Mouse (Mus musculus) C2C12 (cell line): ENCODE data around the gene Hnrnpul2. TPM values are rescaled to one million over a fixed set of nuclear protein-coding genes. Genes with fewer than 3 reads are reported as not detected.

Source experiments
- H3K27me3 ChIP-seq: one replicate; pipeline ENCODE4 v1.6.1; 2011; ENCODE audit not compliant: control insufficient read depth, insufficient read depth, insufficient read length
- H3K36me3 ChIP-seq: one replicate; pipeline ENCODE4 v1.6.1; 2011; ENCODE audit not compliant: control insufficient read depth, insufficient read depth
- H3K4me3 ChIP-seq: one replicate; pipeline ENCODE4 v1.5.1; 2011; ENCODE audit warnings: mild to moderate bottlenecking, control low read depth; ENCODE audit not compliant: poor library complexity, insufficient read depth, severe bottlenecking
- H3K79me2 ChIP-seq: one replicate; pipeline ENCODE4 v1.6.1; 2011; ENCODE audit not compliant: control insufficient read depth, insufficient read depth
- H3K79me3 ChIP-seq: one replicate; pipeline ENCODE4 v1.6.1; 2011; ENCODE audit warnings: low read depth, control low read depth
- H3ac ChIP-seq: one replicate; pipeline ENCODE3; 2011; ENCODE audit warnings: low read depth; ENCODE audit not compliant: control insufficient read depth, insufficient read length
- CEBPB ChIP-seq: IDR thresholded peaks from one replicate; pipeline ENCODE4 v1.6.1; 2011; ENCODE audit warnings: low read depth, mild to moderate bottlenecking, control low read depth, moderate library complexity
- CTCF ChIP-seq: IDR thresholded peaks from one replicate; pipeline ENCODE4 v1.5.1; 2011; ENCODE audit not compliant: control insufficient read depth, insufficient read depth, insufficient read length
- FOSL1 ChIP-seq: IDR thresholded peaks from one replicate; pipeline ENCODE4 v1.8.0; 2011; ENCODE audit warnings: mild to moderate bottlenecking, low read length; ENCODE audit not compliant: poor library complexity, insufficient read depth, severe bottlenecking
- MAX ChIP-seq: IDR thresholded peaks from one replicate; pipeline ENCODE4 v1.6.1; 2011; ENCODE audit warnings: mild to moderate bottlenecking, control low read depth
- MYOD1 ChIP-seq: IDR thresholded peaks from one replicate; pipeline ENCODE4 v1.6.1; 2011; ENCODE audit warnings: low read depth; ENCODE audit not compliant: control insufficient read depth, insufficient read length
- MYOG ChIP-seq: IDR thresholded peaks from one replicate; pipeline ENCODE4 v1.6.1; 2011; ENCODE audit not compliant: control insufficient read depth, insufficient read length; ENCODE audit errors: extremely low read depth
- USF1 ChIP-seq: IDR thresholded peaks from one replicate; pipeline ENCODE4 v1.6.1; 2011; ENCODE audit warnings: low read depth, mild to moderate bottlenecking, control low read depth, moderate library complexity
- polyA plus RNA-seq: library from polyadenylated mRNA; unstranded; fragments of >200 nt; fragmentation: generic; extraction: Trizol; gene quantifications from one replicate; pipeline ENCODE4 v1.2.1, GENCODE M21; 2012; ENCODE audit warnings: missing spikeins

Hnrnpul2 gene
- polyA plus RNA-seq, 1 experiment: 45.5 TPM

- H3K79me3 ChIP-seq: peaks cover 46% of the 10 kb centered on the region
- H3K27me3 ChIP-seq: no peaks in the 10 kb centered on the region
- TF ChIP-seq USF1: no peak
- no peak for TF ChIP-seq FOSL1
- TF ChIP-seq CEBPB: no peak
- no peak for TF ChIP-seq CTCF
- no peak for TF ChIP-seq MYOD1
- TF ChIP-seq MAX: no peak
- TF ChIP-seq MYOG: no peak
- H3ac ChIP-seq: no peak overlapping the region
- H3K36me3 ChIP-seq: peaks cover 61% of the 10 kb centered on the region
- peaks cover 77% of the 10 kb centered on the region for H3K79me2 ChIP-seq
- no peak overlapping the region for H3K4me3 ChIP-seq
Observed at GRCm38 (mm10) chr19:8815812-8816211, 4.0 kb upstream of the Hnrnpul2 start.

DNA sequence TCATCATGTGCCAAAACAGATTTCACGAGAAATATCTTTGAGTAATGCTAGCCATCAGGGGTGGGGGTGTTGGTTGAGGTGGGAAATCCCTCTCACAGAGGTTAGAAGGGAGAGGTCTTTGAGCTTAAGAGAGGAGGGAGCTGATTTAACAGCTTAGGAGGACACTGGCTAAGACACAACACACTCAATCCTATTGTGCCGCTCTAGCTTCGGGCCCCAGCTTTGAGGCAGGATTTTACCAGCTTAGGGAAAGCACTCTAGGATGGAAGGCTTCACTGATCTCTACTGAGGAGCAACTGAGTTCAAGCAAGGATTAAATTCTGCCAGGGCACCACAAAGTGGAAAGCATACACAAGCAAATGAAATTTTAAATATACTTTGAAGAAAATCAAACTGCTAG lies 2.8 kb upstream of the Hnrnpul2 start:
- Histone ChIP-seq H3K36me3 (peaks cover 56% of the 10 kb centered on the region), H3ac (peak overlapping the region; percentile 28), H3K79me3 (peaks cover 52% of the 10 kb centered on the region), H3K27me3 (no peaks in the 10 kb centered on the region), H3K79me2 (peaks cover 88% of the 10 kb centered on the region), H3K4me3 (no peak overlapping the region)
- TF ChIP-seq USF1 (no peak), MYOG (no peak), CTCF (no peak), MYOD1 (no peak), CEBPB (no peak), MAX (no peak), FOSL1 (no peak)

- H3K27me3 ChIP-seq: no peaks in the 10 kb centered on the region
- peaks cover 88% of the 10 kb centered on the region for H3K79me2 ChIP-seq
- peaks cover 66% of the 10 kb centered on the region for H3K79me3 ChIP-seq
- peak overlapping the region; percentile 96 for H3ac ChIP-seq
- TF ChIP-seq CEBPB: no peak
- no peak for TF ChIP-seq MYOG
- TF ChIP-seq MAX: no peak
- no peak for TF ChIP-seq USF1
- TF ChIP-seq CTCF: no peak
- TF ChIP-seq MYOD1: no peak
- TF ChIP-seq FOSL1: no peak
- peaks cover 54% of the 10 kb centered on the region for H3K36me3 ChIP-seq
- peak overlapping the region; percentile 99 for H3K4me3 ChIP-seq
Observed at GRCm38 (mm10) chr19:8818301-8818798, 1.5 kb upstream of the Hnrnpul2 start.

DNA sequence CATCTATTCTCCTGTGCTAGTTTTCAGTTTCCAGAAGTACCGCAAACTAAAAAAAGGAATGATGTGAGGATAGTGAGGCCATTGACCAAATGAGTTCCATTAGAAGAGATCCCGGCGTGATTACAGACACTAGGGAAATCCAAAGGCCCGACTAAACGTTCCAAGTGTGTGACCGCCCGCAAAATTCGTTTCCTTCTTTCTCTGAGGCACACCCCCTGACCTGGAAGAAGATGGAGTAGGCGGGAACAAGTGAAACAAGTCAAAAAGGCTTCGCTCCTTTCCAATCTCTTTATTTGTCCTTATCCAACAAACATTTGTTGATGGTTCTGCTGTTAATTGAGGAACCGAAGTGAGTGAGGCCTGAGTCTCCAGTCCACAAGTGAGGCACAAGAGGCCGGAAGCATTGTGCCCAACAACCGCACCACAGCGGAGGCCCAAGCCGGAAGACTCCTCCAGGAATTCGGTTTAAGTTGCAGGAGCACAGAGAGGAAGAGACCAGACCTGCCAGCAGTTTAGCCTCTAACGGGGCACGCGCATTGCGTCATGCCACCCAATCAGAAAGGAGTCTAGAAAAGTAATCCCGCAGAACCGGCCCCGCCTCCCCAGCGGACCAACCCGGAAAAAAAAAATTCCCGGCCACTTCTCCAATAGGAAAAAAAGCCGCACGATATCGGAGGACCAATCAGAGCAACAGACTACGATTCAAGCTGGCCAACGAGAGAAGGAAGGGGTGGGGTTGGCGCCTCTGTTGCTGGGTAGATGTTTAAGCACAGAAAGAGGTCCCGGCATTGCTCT lies 812 bp upstream of the Hnrnpul2 start, which contains the start of gene Ttc9c:
Gene Ttc9c, minus strand, starts transcription at position 533 of the 795 bp plus-strand sequence.
- peak; percentile 36 for TF ChIP-seq USF1
- no peak for TF ChIP-seq FOSL1
- TF ChIP-seq MYOG: no peak
- TF ChIP-seq CEBPB: peak; percentile 91
- no peak for TF ChIP-seq CTCF
- TF ChIP-seq MYOD1: no peak
- TF ChIP-seq MAX: peak; percentile 40
- peaks cover 72% of the 10 kb centered on the region for H3K79me3 ChIP-seq
- no peaks in the 10 kb centered on the region for H3K27me3 ChIP-seq
- H3ac ChIP-seq: peak within 1 kb of the TSS; percentile 96
- peak within 1 kb of the TSS; percentile 99 for H3K4me3 ChIP-seq
- peaks cover 55% of the 10 kb centered on the region for H3K36me3 ChIP-seq
- H3K79me2 ChIP-seq: peaks cover 88% of the 10 kb centered on the region

DNA sequence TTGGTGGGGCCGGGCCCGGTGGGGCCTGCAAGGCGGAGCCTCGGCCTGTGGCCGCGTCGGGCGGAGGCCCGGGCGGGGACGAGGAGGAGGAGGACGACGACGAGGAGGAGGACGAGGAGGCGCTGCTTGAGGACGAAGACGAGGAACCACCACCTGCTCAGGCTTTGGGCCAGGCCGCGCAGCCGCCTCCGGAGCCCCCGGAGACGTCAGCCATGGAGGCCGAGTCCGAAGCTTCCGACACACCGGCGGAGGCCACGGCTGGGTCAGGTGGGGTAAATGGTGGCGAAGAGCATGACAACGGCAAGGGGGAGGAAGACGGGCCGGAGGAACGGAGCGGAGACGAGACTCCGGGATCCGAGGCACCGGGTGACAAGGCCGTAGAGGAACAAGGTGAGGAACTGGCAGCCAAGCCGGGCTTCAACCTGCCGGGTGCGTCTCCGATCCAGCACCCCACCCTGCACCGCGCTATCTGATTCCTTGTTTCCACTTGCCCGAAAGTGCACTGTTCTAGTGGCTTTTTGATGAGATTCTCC lies 680 bp downstream of the Hnrnpul2 start:
- Histone ChIP-seq H3ac (peak overlapping the region; percentile 74), H3K79me3 (peaks cover 75% of the 10 kb centered on the region), H3K4me3 (peak overlapping the region; percentile 99), H3K79me2 (peaks cover 88% of the 10 kb centered on the region), H3K36me3 (peaks cover 56% of the 10 kb centered on the region), H3K27me3 (no peaks in the 10 kb centered on the region)
- TF ChIP-seq FOSL1 (no peak), MAX (no peak), USF1 (no peak), MYOD1 (no peak), MYOG (no peak)

DNA sequence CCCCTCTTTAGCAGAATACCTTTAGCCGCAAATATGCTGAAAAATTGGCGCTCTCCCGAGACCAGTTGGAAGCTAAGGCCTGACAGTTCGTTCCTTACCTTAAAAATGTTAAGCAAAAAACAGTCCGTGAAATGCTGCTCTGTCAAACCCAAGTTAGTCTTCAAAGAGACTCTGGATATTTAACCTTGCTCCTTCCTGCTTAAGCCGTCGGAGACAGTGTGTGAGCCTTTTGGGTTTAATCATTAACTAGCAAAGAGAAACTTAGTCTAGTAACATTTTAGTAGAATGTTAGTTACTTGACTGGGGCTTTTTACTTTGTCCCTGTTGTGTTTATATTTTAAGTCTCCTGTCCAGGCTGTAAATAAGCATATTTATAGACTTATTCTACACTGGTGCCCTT lies 1.3 kb downstream of the Hnrnpul2 start:
- Histone ChIP-seq H3K27me3 (no peaks in the 10 kb centered on the region), H3K79me3 (peaks cover 70% of the 10 kb centered on the region), H3K79me2 (peaks cover 81% of the 10 kb centered on the region), H3K4me3 (peak overlapping the region; percentile 99), H3K36me3 (peaks cover 57% of the 10 kb centered on the region), H3ac (peak overlapping the region; percentile 74)
- TF ChIP-seq FOSL1 (no peak), USF1 (no peak), CEBPB (no peak)
